Mouse (Mus musculus): Measurements from ENCODE around the gene Ostn. TPM values are rescaled to one million over a fixed set of nuclear protein-coding genes. Genes with fewer than 3 reads are reported as not detected.
"Not testable (repeated sequence)": the region's sequence is repeated elsewhere in the genome, so short reads cannot be mapped to it uniquely, and the experiment has no call there.

The Ostn gene
- not detected in 2 replicates for polyA plus RNA-seq (2014; fragmentation: Nextera tagmentation; extraction: Ambion mirVana)

- not testable (repeated sequence) for H3K4me3 ChIP-seq (ENCODE audit: low read depth, low read length); DNase-seq
- WGBS: 58% methylated on average over 4 of the region's 4 CpGs
Measured at GRCm38 (mm10) chr16:27307189-27307588, at the start of gene Ostn. Gene Ostn, plus strand, starts transcription at chr16:27307489.

GRCm38 (mm10) chr16:27268748-27269147 lies 38.5 kb upstream of the Ostn start:
- Histone ChIP-seq H3K27ac (ENCODE audit: low read depth) (no peak overlapping the region), H3K27me3 (ENCODE audit: insufficient read depth, low read length) (no peaks in the 10 kb centered on the region), H3K9ac (no peak overlapping the region), H3K4me2 (no peak overlapping the region), H3K36me3 (ENCODE audit: insufficient read depth) (no peaks in the 10 kb centered on the region), H3K9me3 (ENCODE audit: low read depth, low read length) (no peaks in the 10 kb centered on the region), H3K4me1 (ENCODE audit: insufficient read depth) (no peaks in the 10 kb centered on the region), H3K4me3 (ENCODE audit: low read depth, low read length) (no peak overlapping the region)
- WGBS: 74% methylated on average over 4 of the region's 4 CpGs
- DNase-seq: no peak
- TF ChIP-seq CTCF (IDR thresholded peaks at IDR 0.05; ENCODE audit: low read depth): no peak
- no peak for ATAC-seq (ENCODE audit: insufficient read depth)

More at GRCm38 (mm10) chr16:27307189-27307588, at the start of gene Ostn:
- not testable (repeated sequence) for H3K36me3 ChIP-seq (ENCODE audit: insufficient read depth); H3K4me2 ChIP-seq; H3K9me3 ChIP-seq (ENCODE audit: low read depth, low read length); ATAC-seq (ENCODE audit: insufficient read depth); H3K27ac ChIP-seq (ENCODE audit: low read depth); H3K4me1 ChIP-seq (ENCODE audit: insufficient read depth); H3K9ac ChIP-seq; H3K27me3 ChIP-seq (ENCODE audit: insufficient read depth, low read length)

- no peak overlapping the region for H3K4me3 ChIP-seq (ENCODE audit: low read depth, low read length)
- no peaks in the 10 kb centered on the region for H3K27me3 ChIP-seq (ENCODE audit: insufficient read depth, low read length)
- no peak overlapping the region for H3K4me2 ChIP-seq
- H3K27ac ChIP-seq (ENCODE audit: low read depth): no peak overlapping the region
- ATAC-seq (ENCODE audit: insufficient read depth) (no peak), DNase-seq (no peak)
- no peak for TF ChIP-seq CTCF (IDR thresholded peaks at IDR 0.05; ENCODE audit: low read depth)
- no peaks in the 10 kb centered on the region for H3K36me3 ChIP-seq (ENCODE audit: insufficient read depth)
- no peaks in the 10 kb centered on the region for H3K9me3 ChIP-seq (ENCODE audit: low read depth, low read length)
- H3K9ac ChIP-seq: no peak overlapping the region
- no peaks in the 10 kb centered on the region for H3K4me1 ChIP-seq (ENCODE audit: insufficient read depth)
- 75% methylated on average over 3 of the region's 3 CpGs for WGBS
Measured at GRCm38 (mm10) chr16:27287410-27287809, 19.9 kb upstream of the Ostn start.

GRCm38 (mm10) chr16:27296508-27296907 lies 10.8 kb upstream of the Ostn start:
- H3K4me2 ChIP-seq: no peak overlapping the region
- H3K9ac ChIP-seq: no peak overlapping the region
- ATAC-seq (ENCODE audit: insufficient read depth) (no peak), DNase-seq (no peak)
- H3K27me3 ChIP-seq (ENCODE audit: insufficient read depth, low read length): no peaks in the 10 kb centered on the region
- no peaks in the 10 kb centered on the region for H3K9me3 ChIP-seq (ENCODE audit: low read depth, low read length)
- WGBS: 85% methylated on average over 3 of the region's 3 CpGs
- H3K27ac ChIP-seq (ENCODE audit: low read depth): no peak overlapping the region
- H3K4me1 ChIP-seq (ENCODE audit: insufficient read depth): no peaks in the 10 kb centered on the region
- no peak overlapping the region for H3K4me3 ChIP-seq (ENCODE audit: low read depth, low read length)
- H3K36me3 ChIP-seq (ENCODE audit: insufficient read depth): no peaks in the 10 kb centered on the region
- no peak for TF ChIP-seq CTCF (IDR thresholded peaks at IDR 0.05; ENCODE audit: low read depth)

GRCm38 (mm10) chr16:27296929-27297328 lies 10.4 kb upstream of the Ostn start:
- Histone ChIP-seq H3K36me3 (ENCODE audit: insufficient read depth) (no peaks in the 10 kb centered on the region), H3K4me1 (ENCODE audit: insufficient read depth) (no peaks in the 10 kb centered on the region), H3K4me3 (ENCODE audit: low read depth, low read length) (no peak overlapping the region), H3K27ac (ENCODE audit: low read depth) (no peak overlapping the region), H3K9ac (no peak overlapping the region), H3K27me3 (ENCODE audit: insufficient read depth, low read length) (no peaks in the 10 kb centered on the region), H3K4me2 (no peak overlapping the region), H3K9me3 (ENCODE audit: low read depth, low read length) (no peaks in the 10 kb centered on the region)
- WGBS: 72% methylated on average over 2 of the region's 2 CpGs
- ATAC-seq (ENCODE audit: insufficient read depth): no peak
- DNase-seq: no peak
- no peak for TF ChIP-seq CTCF (IDR thresholded peaks at IDR 0.05; ENCODE audit: low read depth)

GRCm38 (mm10) chr16:27319099-27319498 lies 11.8 kb downstream of the Ostn start:
- Histone ChIP-seq H3K27ac (ENCODE audit: low read depth) (no peak overlapping the region), H3K9me3 (ENCODE audit: low read depth, low read length) (no peaks in the 10 kb centered on the region), H3K4me2 (no peak overlapping the region), H3K9ac (no peak overlapping the region), H3K4me3 (ENCODE audit: low read depth, low read length) (no peak overlapping the region), H3K27me3 (ENCODE audit: insufficient read depth, low read length) (no peaks in the 10 kb centered on the region), H3K36me3 (ENCODE audit: insufficient read depth) (no peaks in the 10 kb centered on the region), H3K4me1 (ENCODE audit: insufficient read depth) (no peaks in the 10 kb centered on the region)
- 78% methylated on average over 1 of the region's 1 CpGs for WGBS
- DNase-seq (no peak), ATAC-seq (ENCODE audit: insufficient read depth) (no peak)
- TF ChIP-seq CTCF (IDR thresholded peaks at IDR 0.05; ENCODE audit: low read depth): no peak

- no peak overlapping the region for H3K27ac ChIP-seq (ENCODE audit: low read depth)
- no peak overlapping the region for H3K9ac ChIP-seq
- no peak for TF ChIP-seq CTCF (IDR thresholded peaks at IDR 0.05; ENCODE audit: low read depth)
- DNase-seq (no peak), ATAC-seq (ENCODE audit: insufficient read depth) (no peak)
- no peaks in the 10 kb centered on the region for H3K27me3 ChIP-seq (ENCODE audit: insufficient read depth, low read length)
- no peak overlapping the region for H3K4me3 ChIP-seq (ENCODE audit: low read depth, low read length)
- H3K9me3 ChIP-seq (ENCODE audit: low read depth, low read length): no peaks in the 10 kb centered on the region
- H3K4me1 ChIP-seq (ENCODE audit: insufficient read depth): no peaks in the 10 kb centered on the region
- H3K36me3 ChIP-seq (ENCODE audit: insufficient read depth): no peaks in the 10 kb centered on the region
- H3K4me2 ChIP-seq: no peak overlapping the region
Measured at GRCm38 (mm10) chr16:27322047-27322446, 14.8 kb downstream of the Ostn start.

GRCm38 (mm10) chr16:27326463-27326862 lies 19.2 kb downstream of the Ostn start:
- H3K4me1 ChIP-seq (ENCODE audit: insufficient read depth): no peaks in the 10 kb centered on the region
- ATAC-seq (ENCODE audit: insufficient read depth): no peak
- no peak for DNase-seq
- no peaks in the 10 kb centered on the region for H3K36me3 ChIP-seq (ENCODE audit: insufficient read depth)
- H3K9ac ChIP-seq: no peak overlapping the region
- no peak for TF ChIP-seq CTCF (IDR thresholded peaks at IDR 0.05; ENCODE audit: low read depth)
- no peak overlapping the region for H3K4me2 ChIP-seq
- no peaks in the 10 kb centered on the region for H3K9me3 ChIP-seq (ENCODE audit: low read depth, low read length)
- no peak overlapping the region for H3K4me3 ChIP-seq (ENCODE audit: low read depth, low read length)
- 86% methylated on average over 2 of the region's 2 CpGs for WGBS
- no peaks in the 10 kb centered on the region for H3K27me3 ChIP-seq (ENCODE audit: insufficient read depth, low read length)
- no peak overlapping the region for H3K27ac ChIP-seq (ENCODE audit: low read depth)
